In genomic region chr17:16041542-16042251, GRCm38 (mm10) we compare ENCODE assay signal across 12 mouse cellular contexts.
"Had no signal": no experiment of that assay in that cellular context is flagged by ENCODE, and none has a peak within 500 bp of the region (broad histone marks: within the 10 kb centered on the region; RNA-seq: fewer than 3 reads in every experiment).

No protein-coding gene starts in this region.

- DNase-seq: kidney, adult 2 months; kidney, postnatal 14 days; thymus, adult 18-20 months; thymus, postnatal 14 days had no signal

- H3K27me3 ChIP-seq: kidney, embryonic 15.5 days; liver, embryonic 15.5 days; lung, embryonic 15.5 days; neural tube, embryonic 15.5 days had no signal

- H3K36me3 ChIP-seq: kidney, embryonic 15.5 days; limb, embryonic 10.5 days; liver, embryonic 15.5 days; lung, embryonic 15.5 days; neural tube, embryonic 15.5 days had no signal

- H3K4me3 ChIP-seq: kidney, embryonic 15.5 days; left cerebral cortex, adult 2 months; limb, embryonic 10.5 days; liver, embryonic 15.5 days; lung, embryonic 15.5 days; neural tube, embryonic 15.5 days had no signal

- H3K4me1 ChIP-seq: kidney, embryonic 15.5 days; limb, embryonic 10.5 days; liver, embryonic 15.5 days; lung, embryonic 15.5 days; neural tube, embryonic 15.5 days had no signal

- ATAC-seq: midbrain, embryonic 16.5 days had no signal

- H3K4me2 ChIP-seq: kidney, embryonic 15.5 days; liver, embryonic 11.5 days; liver, embryonic 15.5 days; lung, embryonic 15.5 days; neural tube, embryonic 15.5 days had no signal

- H3K27ac ChIP-seq: kidney, embryonic 15.5 days; left cerebral cortex, adult 2 months; limb, embryonic 10.5 days; liver, embryonic 15.5 days; lung, embryonic 15.5 days; neural tube, embryonic 15.5 days had no signal

- H3K9ac ChIP-seq: kidney, embryonic 15.5 days; liver, embryonic 15.5 days; lung, embryonic 15.5 days; neural tube, embryonic 15.5 days had no signal

- H3K9me3 ChIP-seq: kidney, embryonic 15.5 days; limb, embryonic 10.5 days; liver, embryonic 15.5 days; lung, embryonic 15.5 days; neural tube, embryonic 15.5 days had no signal
